Mouse (Mus musculus): Measurements from ENCODE around the gene Tagln. TPM values are rescaled to one million over a fixed set of nuclear protein-coding genes. Genes with fewer than 3 reads are reported as not detected.

Gene Tagln
- polyA plus RNA-seq, 1 experiment from 2014 or later = 0.29 TPM

- H3K27ac ChIP-seq = peak within 1 kb of the TSS; percentile 91
- peak within 1 kb of the TSS; percentile 92 for H3K4me3 ChIP-seq (ENCODE audit: inconsistent target)
- peaks cover 26% of the 10 kb centered on the region; the same call in 1 of the 2 replicates for H3K36me3 ChIP-seq (ENCODE audit: inconsistent target)
- peaks cover 62% of the 10 kb centered on the region for H3K79me2 ChIP-seq (ENCODE audit: inconsistent target)
- WGBS (ENCODE audit: missing documents) = 0% methylated on average over 76 of the region's 80 CpGs
Measured at GRCm38 (mm10) chr9:45906355-45907077, 29.3 kb downstream of the Tagln start, which contains the start of the genes Pcsk7 and Rnf214. Gene Pcsk7, plus strand, starts transcription at chr9:45906497. Gene Rnf214, minus strand, starts transcription at chr9:45906911.

- Histone ChIP-seq H3K36me3 (ENCODE audit: inconsistent target) (peaks cover 22% of the 10 kb centered on the region; the same call in 1 of the 2 replicates), H3K27ac (no peak overlapping the region), H3K79me2 (ENCODE audit: inconsistent target) (peaks cover 62% of the 10 kb centered on the region), H3K4me3 (ENCODE audit: inconsistent target) (peak overlapping the region; percentile 69)
- WGBS (ENCODE audit: missing documents) = 0% methylated on average over 13 of the region's 27 CpGs
Measured at GRCm38 (mm10) chr9:45905811-45906237, 30.0 kb downstream of the Tagln start.

GRCm38 (mm10) chr9:45905196-45905595, 30.7 kb downstream of the Tagln start:
- no peak overlapping the region for H3K27ac ChIP-seq
- peak overlapping the region; percentile 69 for H3K4me3 ChIP-seq (ENCODE audit: inconsistent target)
- H3K36me3 ChIP-seq (ENCODE audit: inconsistent target) = peaks cover 15% of the 10 kb centered on the region; the same call in 1 of the 2 replicates
- WGBS (ENCODE audit: missing documents) = 90% methylated on average over 4 of the region's 4 CpGs
- peaks cover 62% of the 10 kb centered on the region for H3K79me2 ChIP-seq (ENCODE audit: inconsistent target)

- Histone ChIP-seq H3K36me3 (ENCODE audit: inconsistent target) (peaks cover 38% of the 10 kb centered on the region; the same call in 1 of the 2 replicates), H3K79me2 (ENCODE audit: inconsistent target) (peaks cover 7% of the 10 kb centered on the region; the same call in 1 of the 2 replicates), H3K4me3 (ENCODE audit: inconsistent target) (no peak overlapping the region), H3K27ac (peak overlapping the region; percentile 57)
Measured at GRCm38 (mm10) chr9:45893681-45894080, 42.2 kb downstream of the Tagln start.

Other genes starting within 250 kb of the Tagln start
- 17.0 to 35.2 TPM (median 22.0 TPM) in 3 replicates for gene Cep164, start 107.4 kb downstream of the Tagln start, polyA plus RNA-seq (2018)
- 2.6 to 4.8 TPM (median 4.1 TPM) in 3 replicates for gene Bace1, start 97.5 kb downstream of the Tagln start, polyA plus RNA-seq (2018)
- gene Pcsk7, start 29.6 kb downstream of the Tagln start, polyA plus RNA-seq (2018) = 11.9 to 20.7 TPM (median 16.3 TPM) in 3 replicates
- gene Rnf214, start 29.1 kb downstream of the Tagln start, polyA plus RNA-seq (2018) = 17.7 to 39.2 TPM (median 25.2 TPM) in 3 replicates
- gene Sidt2, start 19.2 kb upstream of the Tagln start, polyA plus RNA-seq (2018) = 48.8 to 139 TPM (median 91.4 TPM) in 3 replicates
- gene Pafah1b2, start 76.6 kb upstream of the Tagln start, polyA plus RNA-seq (2018) = 39.7 to 51.8 TPM (median 44.3 TPM) in 3 replicates
- gene Sik3, start 76.8 kb upstream of the Tagln start, polyA plus RNA-seq (2018) = 23.4 to 34.1 TPM (median 27.7 TPM) in 3 replicates

All from macrophage (primary cell).